Comparison of ENCODE assay signal across 9 mouse cellular contexts in the genomic region with DNA sequence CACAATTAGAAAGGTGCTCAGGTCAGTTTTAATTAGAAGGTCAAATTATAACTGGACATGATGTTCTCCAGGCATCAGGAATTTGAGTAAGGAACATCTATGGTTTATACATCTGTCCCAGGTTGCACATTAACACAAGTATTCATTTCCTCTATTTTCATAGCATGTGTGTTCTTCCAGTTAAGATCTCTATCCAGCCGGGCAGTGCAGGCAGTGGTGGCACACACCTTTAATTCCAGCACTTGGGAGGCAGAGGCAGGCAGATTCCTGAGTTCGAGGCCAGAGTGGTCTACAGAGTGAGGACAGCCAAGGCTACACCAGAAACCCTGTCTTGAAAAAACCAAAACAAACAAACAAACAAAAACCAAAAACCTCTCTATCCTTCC. TPM values are rescaled to one million over a fixed set of nuclear protein-coding genes. Genes with fewer than 3 reads are reported as not detected.
A peak's percentile ranks its signal among the peaks of the same experiment; 100 is the strongest.
DNase-seq lines count a peak whose midpoint lies in the region; ATAC-seq and TF ChIP-seq lines count a peak whose summit lies in the region.
"Had no signal": no experiment of that assay in that cellular context is flagged by ENCODE, and none has a peak within 500 bp of the region (broad histone marks: within the 10 kb centered on the region; RNA-seq: fewer than 3 reads in every experiment).

No protein-coding gene starts in this region.

- intact Hi-C loops in left cerebral cortex, adult 2 months (cut with DNase I) = no loop called here
- intact Hi-C loops in left cerebral cortex, postnatal 10 days (cut with DNase I) = no loop called here
- intact Hi-C loops in left cerebral cortex, postnatal 36 days (cut with DNase I) = no loop called here

- H3K4me3 ChIP-seq in left cerebral cortex, adult 2 months = peak overlapping the region; percentile 86
- H3K4me3 ChIP-seq in embryonic facial prominence, embryonic 14.5 days (ENCODE audit: low read depth, low read length) = peak overlapping the region; percentile 73
- H3K4me3 ChIP-seq in intestine, embryonic 16.5 days (ENCODE audit: low read length) = peak overlapping the region; percentile 86
- H3K4me3 ChIP-seq in neural tube, embryonic 12.5 days = peak overlapping the region; percentile 77; the same call in 1 of the 2 replicates

- DNase-seq in left cerebral cortex, adult 2 months (ENCODE audit: extremely low spot score in 1 of 2, low spot score in 2 of 2) = no peak
- DNase-seq in left cerebral cortex, postnatal 10 days (ENCODE audit: extremely low spot score in 1 of 2, low spot score in 2 of 2) = no peak
- DNase-seq in embryonic facial prominence, embryonic 14.5 days (ENCODE audit: low spot score) = no peak
- DNase-seq in cerebellum, postnatal 4 days (ENCODE audit: low spot score in 2 of 2) = no peak
- no peak for DNase-seq in cerebellum, adult 9-10 months
- DNase-seq in left cerebral cortex, postnatal 36 days (ENCODE audit: low spot score in 2 of 2) = no peak

- H3K4me2 ChIP-seq in embryonic facial prominence, embryonic 14.5 days (ENCODE audit: low read depth, low read length) = peak overlapping the region; percentile 36
- H3K4me2 ChIP-seq in intestine, embryonic 16.5 days (ENCODE audit: low read depth, low read length) = peak overlapping the region; percentile 56
- H3K4me2 ChIP-seq in neural tube, embryonic 12.5 days (replicated peaks) = peak overlapping the region; percentile 69

- H3K9me3 ChIP-seq in embryonic facial prominence, embryonic 14.5 days (ENCODE audit: control insufficient read depth, low read length) = no peaks in the 10 kb centered on the region
- no peaks in the 10 kb centered on the region for H3K9me3 ChIP-seq in intestine, embryonic 16.5 days (ENCODE audit: control insufficient read depth, low read length)
- H3K9me3 ChIP-seq in neural tube, embryonic 12.5 days = no peaks in the 10 kb centered on the region

- no peak for TF ChIP-seq CTCF in left cerebral cortex, adult 2 months (IDR thresholded peaks at IDR 0.05)

- peaks cover 15% of the 10 kb centered on the region for H3K4me1 ChIP-seq in embryonic facial prominence, embryonic 14.5 days (ENCODE audit: control insufficient read depth, insufficient read depth, low read length)
- H3K4me1 ChIP-seq in intestine, embryonic 16.5 days (ENCODE audit: control insufficient read depth, insufficient read depth, low read length) = peaks cover 3% of the 10 kb centered on the region
- peaks cover 19% of the 10 kb centered on the region for H3K4me1 ChIP-seq in neural tube, embryonic 12.5 days

- WGBS in embryonic facial prominence, embryonic 14.5 days = 54% methylated on average over 2 of the region's 2 CpGs
- 52% methylated on average over 2 of the region's 2 CpGs for WGBS in intestine, embryonic 16.5 days
- 66% methylated on average over 2 of the region's 2 CpGs for whole genome bisulfite sequencing in neural tube, embryonic 12.5 days

- peak overlapping the region; percentile 100 for H3K27ac ChIP-seq in left cerebral cortex, adult 2 months
- no peak overlapping the region for H3K27ac ChIP-seq in embryonic facial prominence, embryonic 14.5 days (replicated peaks; ENCODE audit: low read depth, low read length)
- H3K27ac ChIP-seq in intestine, embryonic 16.5 days (ENCODE audit: low read length) = peak overlapping the region; percentile 18; the same call in 1 of the 2 replicates
- no peak overlapping the region for H3K27ac ChIP-seq in neural tube, embryonic 12.5 days

- no peaks in the 10 kb centered on the region; the same call in 1 of the 2 replicates for H3K36me3 ChIP-seq in embryonic facial prominence, embryonic 14.5 days (ENCODE audit: control insufficient read depth, insufficient read depth, low read length)
- no peaks in the 10 kb centered on the region for H3K36me3 ChIP-seq in intestine, embryonic 16.5 days (ENCODE audit: control insufficient read depth, insufficient read depth, low read length)
- peaks cover 4% of the 10 kb centered on the region; the same call in 1 of the 2 replicates for H3K36me3 ChIP-seq in neural tube, embryonic 12.5 days

- no peak for ATAC-seq in embryonic facial prominence, embryonic 14.5 days (ENCODE audit: low read depth)
- peak; percentile 31 for ATAC-seq in intestine, embryonic 16.5 days
- peak; percentile 36; the same call in 1 of the 2 replicates for ATAC-seq in neural tube, embryonic 12.5 days (ENCODE audit: low FRiP score, low read depth)

- no peak overlapping the region for H3K9ac ChIP-seq in embryonic facial prominence, embryonic 14.5 days (ENCODE audit: low read depth, low read length)
- H3K9ac ChIP-seq in intestine, embryonic 16.5 days (ENCODE audit: low read depth, low read length) = no peak overlapping the region
- no peak overlapping the region for H3K9ac ChIP-seq in neural tube, embryonic 12.5 days

- no peaks in the 10 kb centered on the region for H3K27me3 ChIP-seq in embryonic facial prominence, embryonic 14.5 days (replicated peaks; ENCODE audit: control insufficient read depth, insufficient read depth, low read length)
- no peaks in the 10 kb centered on the region for H3K27me3 ChIP-seq in intestine, embryonic 16.5 days (replicated peaks; ENCODE audit: control insufficient read depth, insufficient read depth, low read length)
- no peaks in the 10 kb centered on the region for H3K27me3 ChIP-seq in neural tube, embryonic 12.5 days (replicated peaks)

RNA-seq across cellular contexts. Expression of gene Gm20422, which starts 0.5 kb away (rescaled TPM):
- 1 to 10 TPM in 1 of 2 experiments, under 1 TPM in 1; 1.00 to 1.4 TPM for total RNA-seq in left cerebral cortex, adult 2 months (2021)
- total RNA-seq in left cerebral cortex, postnatal 10 days (2021) = 1 to 10 TPM in 1 of 2 experiments, not detected in 1; 2.8 TPM
- polyA plus RNA-seq in embryonic facial prominence, embryonic 14.5 days (2014; fragmentation: Nextera tagmentation; extraction: Ambion mirVana) = 0.22 and 0.43 TPM in 2 replicates
- 0.54 TPM in 1 of 2 replicates, not detected in the other for polyA plus RNA-seq in intestine, embryonic 16.5 days (2015; fragmentation: Nextera tagmentation; extraction: Ambion mirVana)
- polyA plus RNA-seq in neural tube, embryonic 12.5 days (2016; fragmentation: Nextera tagmentation; extraction: Ambion mirVana) = 0.79 and 1.3 TPM in 2 replicates
- total RNA-seq in left cerebral cortex, postnatal 36 days (2021) = 1 to 10 TPM in 1 of 2 experiments, not detected in 1; 1.4 TPM
- total RNA-seq: hematopoietic stem cell, adult 5-6 weeks had no signal

RNA-seq across cellular contexts. Expression of gene Atp13a1, which starts 15.8 kb away (rescaled TPM):
- 10 to 100 TPM; 37.2 to 38.5 TPM for total RNA-seq in left cerebral cortex, adult 2 months (2021)
- 10 to 100 TPM; 44.8 to 48.2 TPM for total RNA-seq in left cerebral cortex, postnatal 10 days (2021)
- polyA plus RNA-seq in embryonic facial prominence, embryonic 14.5 days (2014; fragmentation: Nextera tagmentation; extraction: Ambion mirVana) = 41.8 and 42.9 TPM in 2 replicates
- polyA plus RNA-seq in intestine, embryonic 16.5 days (2015; fragmentation: Nextera tagmentation; extraction: Ambion mirVana) = 50.0 and 53.7 TPM in 2 replicates
- polyA plus RNA-seq in neural tube, embryonic 12.5 days (2016; fragmentation: Nextera tagmentation; extraction: Ambion mirVana) = 50.8 and 53.8 TPM in 2 replicates
- total RNA-seq in left cerebral cortex, postnatal 36 days (2021) = 10 to 100 TPM; 37.1 to 40.1 TPM

RNA-seq across cellular contexts. Expression of gene Zfp866, which starts 15.8 kb away (rescaled TPM):
- total RNA-seq in left cerebral cortex, adult 2 months (2021) = 10 to 100 TPM; 28.7 to 28.8 TPM
- 10 to 100 TPM; 30.8 to 31.1 TPM for total RNA-seq in left cerebral cortex, postnatal 10 days (2021)
- 26.0 and 29.9 TPM in 2 replicates for polyA plus RNA-seq in embryonic facial prominence, embryonic 14.5 days (2014; fragmentation: Nextera tagmentation; extraction: Ambion mirVana)
- polyA plus RNA-seq in intestine, embryonic 16.5 days (2015; fragmentation: Nextera tagmentation; extraction: Ambion mirVana) = 15.6 and 16.7 TPM in 2 replicates
- 38.8 and 39.5 TPM in 2 replicates for polyA plus RNA-seq in neural tube, embryonic 12.5 days (2016; fragmentation: Nextera tagmentation; extraction: Ambion mirVana)
- total RNA-seq in left cerebral cortex, postnatal 36 days (2021) = 10 to 100 TPM; 23.7 to 31.1 TPM

RNA-seq across cellular contexts. Expression of gene Zfp963, which starts 25.4 kb away (rescaled TPM):
- total RNA-seq in left cerebral cortex, adult 2 months (2021) = 1 to 10 TPM; 3.7 to 3.9 TPM
- 1 to 10 TPM; 3.9 to 4.5 TPM for total RNA-seq in left cerebral cortex, postnatal 10 days (2021)
- polyA plus RNA-seq in embryonic facial prominence, embryonic 14.5 days (2014; fragmentation: Nextera tagmentation; extraction: Ambion mirVana) = 6.4 and 8.3 TPM in 2 replicates
- 4.9 and 6.2 TPM in 2 replicates for polyA plus RNA-seq in intestine, embryonic 16.5 days (2015; fragmentation: Nextera tagmentation; extraction: Ambion mirVana)
- polyA plus RNA-seq in neural tube, embryonic 12.5 days (2016; fragmentation: Nextera tagmentation; extraction: Ambion mirVana) = 6.7 and 7.5 TPM in 2 replicates
- total RNA-seq in left cerebral cortex, postnatal 36 days (2021) = 1 to 10 TPM; 3.4 to 5.3 TPM

RNA-seq across cellular contexts. Expression of gene Gmip, which starts 33.3 kb away (rescaled TPM):
- total RNA-seq in left cerebral cortex, adult 2 months (2021) = 10 to 100 TPM; 13.1 to 22.5 TPM
- total RNA-seq in left cerebral cortex, postnatal 10 days (2021) = 10 to 100 TPM; 30.6 to 31.6 TPM
- polyA plus RNA-seq in embryonic facial prominence, embryonic 14.5 days (2014; fragmentation: Nextera tagmentation; extraction: Ambion mirVana) = 7.0 and 8.6 TPM in 2 replicates
- polyA plus RNA-seq in intestine, embryonic 16.5 days (2015; fragmentation: Nextera tagmentation; extraction: Ambion mirVana) = 8.2 and 13.5 TPM in 2 replicates
- polyA plus RNA-seq in neural tube, embryonic 12.5 days (2016; fragmentation: Nextera tagmentation; extraction: Ambion mirVana) = 24.9 and 28.0 TPM in 2 replicates
- 10 to 100 TPM; 10.8 to 19.5 TPM for total RNA-seq in left cerebral cortex, postnatal 36 days (2021)

Comparison
In these comparisons a context has a peak if more than half of its experiments do, and no peak if none do; other contexts are left out.
1. H3K27ac ChIP-seq: peak in left cerebral cortex, adult 2 months (single experiment) and intestine, embryonic 16.5 days (single experiment); none in embryonic facial prominence, embryonic 14.5 days (single experiment) and neural tube, embryonic 12.5 days (single experiment).
2. Peak in every context shown above with its lines, with median percentiles within 50 percentile points of each other: H3K4me3 ChIP-seq and H3K4me2 ChIP-seq.